In genomic region chr4:105276062-105276795, GRCm38 (mm10) we compare ENCODE assay signal across 21 mouse cellular contexts.
DNase-seq lines count a peak whose midpoint lies in the region; ATAC-seq and TF ChIP-seq lines count a peak whose summit lies in the region.
"Had no signal": no experiment of that assay in that cellular context is flagged by ENCODE, and none has a peak within 500 bp of the region (broad histone marks: within the 10 kb centered on the region; RNA-seq: fewer than 3 reads in every experiment).

No protein-coding gene starts in this region.

- DNase-seq in heart, postnatal 0 days (ENCODE audit: low spot score), result no peak
- DNase-seq in heart, postnatal 14 days, result no peak
- peak; percentile 10 for DNase-seq in kidney, postnatal 10 days
- DNase-seq in MEL (ENCODE audit: low read depth, low spot score), result peak; percentile 24
- DNase-seq in embryonic facial prominence, embryonic 10.5 days (ENCODE audit: low spot score), result no peak
- no peak for DNase-seq in layer of hippocampus, adult 18-20 months (ENCODE audit: low spot score in 2 of 2)
- DNase-seq: adrenal gland, adult 8-10 months; cerebellum, adult 11 months; cerebellum, postnatal 14 days; embryo, embryonic 11 days; layer of hippocampus, adult 9-11 months; liver; liver, postnatal 0 days; lung, postnatal 36 days had no signal

- no peak for TF ChIP-seq EP300 in heart, postnatal 0 days (IDR thresholded peaks at IDR 0.05; ENCODE audit: low read depth)
- TF ChIP-seq EP300 in MEL (IDR thresholded peaks at IDR 0.05; ENCODE audit: low read depth in 1 of 2, low read length in 2 of 2), result peak; percentile 44 to 48; a peak in 3 of 4 replicates

- peak overlapping the region; percentile 43; the same call in 1 of the 2 replicates for H3K27ac ChIP-seq in heart, postnatal 0 days (ENCODE audit: low read depth)
- H3K27ac ChIP-seq in kidney, embryonic 14.5 days (ENCODE audit: low read depth, low read length), result no peak overlapping the region
- no peak overlapping the region for H3K27ac ChIP-seq in MEL (ENCODE audit: control insufficient read depth, low read depth, low read length)
- peak overlapping the region; percentile 4; the same call in 1 of the 2 replicates for H3K27ac ChIP-seq in embryonic facial prominence, embryonic 10.5 days (replicated peaks)
- H3K27ac ChIP-seq: forebrain, embryonic 13.5 days; heart, embryonic 15.5 days; neural tube, embryonic 12.5 days; stomach, postnatal 0 days had no signal

- H3K9ac ChIP-seq in heart, postnatal 0 days (replicated peaks; ENCODE audit: low read depth, low read length), result no peak overlapping the region
- no peak overlapping the region for H3K9ac ChIP-seq in kidney, embryonic 14.5 days (ENCODE audit: low read depth, low read length)
- H3K9ac ChIP-seq in MEL (ENCODE audit: control insufficient read depth, low read depth, low read length, poor library complexity, severe bottlenecking), result no peak overlapping the region
- H3K9ac ChIP-seq: forebrain, embryonic 13.5 days; heart, embryonic 15.5 days; liver, postnatal 0 days; neural tube, embryonic 12.5 days had no signal

- no peak for TF ChIP-seq POLR2A in MEL (IDR thresholded peaks at IDR 0.05; ENCODE audit: control insufficient read depth in 1 of 2, insufficient read depth in 1 of 2, low read depth in 1 of 2, low read length in 2 of 2, poor library complexity in 1 of 2)

- intact Hi-C loops in heart, postnatal 14 days (cut with DNase I), result no loop called here

- no peaks in the 10 kb centered on the region for H3K79me2 ChIP-seq in MEL (ENCODE audit: control insufficient read depth, insufficient read depth, low read length, poor library complexity)

- no peaks in the 10 kb centered on the region for H3K9me3 ChIP-seq in heart, postnatal 0 days (replicated peaks; ENCODE audit: control insufficient read depth, low read length)
- no peaks in the 10 kb centered on the region for H3K9me3 ChIP-seq in kidney, embryonic 14.5 days (ENCODE audit: control insufficient read depth, low read length)
- no peaks in the 10 kb centered on the region for H3K9me3 ChIP-seq in MEL (replicated peaks; ENCODE audit: insufficient read depth, low read length)
- no peaks in the 10 kb centered on the region for H3K9me3 ChIP-seq in embryonic facial prominence, embryonic 10.5 days
- H3K9me3 ChIP-seq: forebrain, embryonic 13.5 days; heart, embryonic 15.5 days; neural tube, embryonic 12.5 days had no signal

- H3K4me3 ChIP-seq in heart, postnatal 0 days (ENCODE audit: low read depth, low read length), result no peak overlapping the region
- no peak overlapping the region for H3K4me3 ChIP-seq in kidney, embryonic 14.5 days (ENCODE audit: low read length)
- H3K4me3 ChIP-seq in MEL (ENCODE audit: control insufficient read depth in 1 of 2, insufficient read depth in 1 of 2, low read depth in 2 of 2, low read length in 2 of 2), result no peak overlapping the region
- H3K4me3 ChIP-seq in embryonic facial prominence, embryonic 10.5 days, result no peak overlapping the region
- H3K4me3 ChIP-seq: forebrain, embryonic 13.5 days; heart, embryonic 15.5 days; neural tube, embryonic 12.5 days had no signal

- H3K27me3 ChIP-seq in heart, postnatal 0 days (ENCODE audit: control insufficient read depth, insufficient read depth, low read length), result no peaks in the 10 kb centered on the region
- no peaks in the 10 kb centered on the region for H3K27me3 ChIP-seq in kidney, embryonic 14.5 days (ENCODE audit: control insufficient read depth, insufficient read depth, low read length)
- H3K27me3 ChIP-seq in MEL (ENCODE audit: control insufficient read depth in 1 of 2, insufficient read depth in 2 of 2, low read length in 2 of 2), result no peaks in the 10 kb centered on the region
- no peaks in the 10 kb centered on the region; the same call in 1 of the 2 replicates for H3K27me3 ChIP-seq in embryonic facial prominence, embryonic 10.5 days (replicated peaks; ENCODE audit: low read depth, poor library complexity, severe bottlenecking)
- H3K27me3 ChIP-seq: forebrain, embryonic 13.5 days; heart, embryonic 15.5 days; neural tube, embryonic 12.5 days had no signal

- ATAC-seq in heart, postnatal 0 days (ENCODE audit: insufficient read depth, low read depth), result no peak
- no peak for ATAC-seq in kidney, embryonic 14.5 days (ENCODE audit: low FRiP score, low TSS enrichment)
- ATAC-seq: forebrain, embryonic 13.5 days; hindbrain, embryonic 16.5 days; intestine, postnatal 0 days; liver, postnatal 0 days had no signal

- H3K4me2 ChIP-seq in heart, postnatal 0 days (ENCODE audit: low read depth, low read length), result no peak overlapping the region
- no peak overlapping the region for H3K4me2 ChIP-seq in kidney, embryonic 14.5 days (replicated peaks; ENCODE audit: low read depth, low read length)
- H3K4me2 ChIP-seq: forebrain, embryonic 13.5 days; heart, embryonic 15.5 days; neural tube, embryonic 12.5 days had no signal

- peaks cover 44% of the 10 kb centered on the region for H3K4me1 ChIP-seq in heart, postnatal 0 days (ENCODE audit: control insufficient read depth, insufficient read depth)
- no peaks in the 10 kb centered on the region for H3K4me1 ChIP-seq in kidney, embryonic 14.5 days (ENCODE audit: control insufficient read depth, insufficient read depth, low read length)
- peaks cover 0 to 8% of the 10 kb centered on the region in 2 experiments; a peak in 3 of 4 replicates for H3K4me1 ChIP-seq in MEL (ENCODE audit: control insufficient read depth in 1 of 2, insufficient read depth in 2 of 2, low read length in 2 of 2)
- H3K4me1 ChIP-seq in embryonic facial prominence, embryonic 10.5 days, result peaks cover 32% of the 10 kb centered on the region

- no peaks in the 10 kb centered on the region for H3K36me3 ChIP-seq in heart, postnatal 0 days (replicated peaks; ENCODE audit: control insufficient read depth, insufficient read depth, low read length)
- no peaks in the 10 kb centered on the region for H3K36me3 ChIP-seq in kidney, embryonic 14.5 days (ENCODE audit: control insufficient read depth, insufficient read depth, low read length)
- H3K36me3 ChIP-seq in MEL (ENCODE audit: control insufficient read depth in 1 of 2, insufficient read depth in 2 of 2, low read length in 2 of 2), result peaks cover 0 to 2% of the 10 kb centered on the region in 2 experiments; a peak in 2 of 4 replicates
- H3K36me3 ChIP-seq in embryonic facial prominence, embryonic 10.5 days (replicated peaks), result no peaks in the 10 kb centered on the region
- H3K36me3 ChIP-seq: heart, embryonic 15.5 days; neural tube, embryonic 12.5 days had no signal

- TF ChIP-seq RAD21 in MEL (IDR thresholded peaks at IDR 0.05; ENCODE audit: low read depth, low read length), result no peak

- WGBS in heart, postnatal 0 days, result 36% methylated on average over 14 of the region's 14 CpGs
- 51% methylated on average over 14 of the region's 14 CpGs for WGBS in kidney, embryonic 14.5 days
- 55% methylated on average over 14 of the region's 14 CpGs for WGBS in embryonic facial prominence, embryonic 10.5 days

- TF ChIP-seq CTCF in heart, postnatal 0 days (IDR thresholded peaks at IDR 0.05; ENCODE audit: low read depth), result no peak
- no peak for TF ChIP-seq CTCF in MEL (IDR thresholded peaks at IDR 0.05 in 2 of 3, conservative IDR thresholded peaks at IDR 0.05 in 1 of 3; ENCODE audit: control insufficient read depth in 1 of 3, insufficient read depth in 1 of 3, low read depth in 2 of 3, low read length in 3 of 3, poor library complexity in 1 of 3, severe bottlenecking in 1 of 3)

TF ChIP-seq in MEL, 35 proteins besides CTCF, POLR2A, EP300 and RAD21:
- TF ChIP-seq TAL1 (IDR thresholded peaks at IDR 0.05; ENCODE audit: low read length) (no peak), ETS1 (IDR thresholded peaks at IDR 0.05; ENCODE audit: low read depth, low read length) (no peak), USF1 (IDR thresholded peaks at IDR 0.05; ENCODE audit: low read depth, low read length) (peak; percentile 43; the same call in 1 of the 2 replicates), GATA1 (IDR thresholded peaks at IDR 0.05; ENCODE audit: low read depth, low read length) (peak; percentile 65), RCOR1 (IDR thresholded peaks at IDR 0.05; ENCODE audit: low read depth, low read length) (peak; percentile 71), TCF12 (IDR thresholded peaks at IDR 0.05; ENCODE audit: low read depth, low read length) (0 out of 2 replicates have a peak, but pooled peaks have one; percentile 22), CHD1 (IDR thresholded peaks at IDR 0.05; ENCODE audit: low read depth, low read length) (no peak), SMC3 (IDR thresholded peaks at IDR 0.05; ENCODE audit: low read depth, low read length) (no peak), NELFE (IDR thresholded peaks at IDR 0.05; ENCODE audit: low read depth, low read length) (no peak), MAX (IDR thresholded peaks at IDR 0.05; ENCODE audit: low read length) (peak; percentile 64; the same call in 1 of the 2 replicates), BHLHE40 (IDR thresholded peaks at IDR 0.05; ENCODE audit: borderline replicate concordance, low read depth, low read length) (peak; percentile 41; the same call in 1 of the 2 replicates), MXI1 (IDR thresholded peaks at IDR 0.05; ENCODE audit: low read depth, low read length) (peak; percentile 29; the same call in 1 of the 2 replicates), MEF2A (IDR thresholded peaks at IDR 0.05; ENCODE audit: extremely low read depth, insufficient replicate concordance, low read depth, low read length, poor library complexity, severe bottlenecking) (no peak), POLR2AphosphoS2 (IDR thresholded peaks at IDR 0.05; ENCODE audit: low read length) (no peak)

Comparison
In these comparisons a context has a peak if more than half of its experiments do, and no peak if none do; other contexts are left out.
1. DNase-seq: peak in kidney, postnatal 10 days (single experiment) and MEL (single experiment); none in heart, postnatal 0 days (single experiment), heart, postnatal 14 days (0 of 2), embryonic facial prominence, embryonic 10.5 days (single experiment) and layer of hippocampus, adult 18-20 months (0 of 2).
2. H3K27ac ChIP-seq: peak in heart, postnatal 0 days (single experiment) and embryonic facial prominence, embryonic 10.5 days (single experiment); none in kidney, embryonic 14.5 days (single experiment) and MEL (single experiment).